Mouse (Mus musculus): ENCODE measurements around the gene Ubash3b. TPM values are rescaled to one million over a fixed set of nuclear protein-coding genes. Genes with fewer than 3 reads are reported as not detected.

The Ubash3b gene
- polyA plus RNA-seq, 1 experiment: 85.5 TPM

DNA sequence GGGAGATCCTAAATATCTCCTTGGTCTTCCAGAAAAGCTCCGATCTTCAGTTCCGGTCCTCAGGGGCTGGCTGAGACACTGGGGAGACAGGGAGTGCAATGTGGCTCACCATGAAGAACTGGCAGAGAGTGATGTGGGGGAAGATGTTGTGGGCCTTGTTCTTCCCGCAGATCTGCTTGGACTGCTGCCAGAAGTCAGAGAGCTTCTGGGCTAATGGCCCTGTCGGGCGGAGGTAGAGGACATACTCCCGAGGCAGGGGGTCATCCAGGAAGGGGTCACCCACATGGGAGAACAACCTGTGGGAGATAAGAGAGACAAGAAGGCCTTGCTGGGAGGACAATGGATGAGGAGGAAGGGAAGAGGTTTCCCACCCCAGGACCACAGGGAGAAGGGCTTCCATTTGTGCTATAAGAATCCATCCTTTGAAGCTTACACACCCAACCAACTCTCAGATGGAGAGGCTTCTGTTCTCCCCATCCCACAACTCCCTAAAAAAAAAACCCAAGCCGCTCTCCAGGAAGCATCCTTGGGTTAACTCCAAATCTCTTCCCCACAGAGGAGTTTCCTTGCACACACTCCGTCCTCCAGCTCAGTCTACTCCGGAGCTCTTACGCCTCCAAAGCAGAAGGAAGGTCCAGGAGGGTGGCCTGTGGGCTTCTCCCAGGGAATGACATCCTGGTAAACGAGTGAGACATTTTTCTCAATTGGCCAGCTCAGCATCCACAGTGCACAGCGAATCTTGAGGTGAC lies 111.0 kb downstream of the Ubash3b start:
- Histone ChIP-seq H3K4me1 (peaks cover 99% of the 10 kb centered on the region), H3K9me3 (no peaks in the 10 kb centered on the region), H3K36me3 (replicated peaks; ENCODE audit: low read length) (peaks cover 100% of the 10 kb centered on the region), H3K4me3 (replicated peaks) (no peak overlapping the region), H3K27me3 (replicated peaks) (no peaks in the 10 kb centered on the region)
- TF ChIP-seq FLI1 (IDR thresholded peaks at IDR 0.05; ENCODE audit: low read length) (no peak), GATA1 (IDR thresholded peaks at IDR 0.05; ENCODE audit: borderline replicate concordance, low read length) (no peak)

DNA sequence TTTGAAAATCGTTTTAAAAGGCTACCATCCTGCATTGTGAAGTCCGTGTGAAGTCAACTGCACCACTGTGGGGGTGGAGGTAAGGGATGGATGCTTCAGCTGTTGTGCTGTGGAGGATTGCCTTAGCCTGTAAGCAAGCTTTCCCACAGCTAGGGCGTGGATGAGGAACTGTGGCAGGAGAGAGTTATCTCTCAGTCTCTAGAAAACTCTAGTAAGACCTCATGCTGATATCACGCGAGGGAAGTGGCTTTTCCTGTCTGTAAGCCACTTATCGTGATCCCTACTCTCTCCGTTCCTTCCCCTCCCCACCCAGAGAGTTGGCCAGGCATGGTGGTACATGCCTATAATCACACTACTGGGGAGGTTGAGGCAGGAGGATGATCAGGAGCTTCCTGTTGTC lies 112.2 kb downstream of the Ubash3b start:
- Histone ChIP-seq H3K9me3 (no peaks in the 10 kb centered on the region), H3K36me3 (replicated peaks; ENCODE audit: low read length) (peaks cover 96% of the 10 kb centered on the region), H3K4me3 (replicated peaks) (peak overlapping the region; percentile 14), H3K4me1 (peaks cover 89% of the 10 kb centered on the region), H3K27me3 (replicated peaks) (no peaks in the 10 kb centered on the region)
- TF ChIP-seq FLI1 (IDR thresholded peaks at IDR 0.05; ENCODE audit: low read length) (no peak), GATA1 (IDR thresholded peaks at IDR 0.05; ENCODE audit: borderline replicate concordance, low read length) (no peak)

DNA sequence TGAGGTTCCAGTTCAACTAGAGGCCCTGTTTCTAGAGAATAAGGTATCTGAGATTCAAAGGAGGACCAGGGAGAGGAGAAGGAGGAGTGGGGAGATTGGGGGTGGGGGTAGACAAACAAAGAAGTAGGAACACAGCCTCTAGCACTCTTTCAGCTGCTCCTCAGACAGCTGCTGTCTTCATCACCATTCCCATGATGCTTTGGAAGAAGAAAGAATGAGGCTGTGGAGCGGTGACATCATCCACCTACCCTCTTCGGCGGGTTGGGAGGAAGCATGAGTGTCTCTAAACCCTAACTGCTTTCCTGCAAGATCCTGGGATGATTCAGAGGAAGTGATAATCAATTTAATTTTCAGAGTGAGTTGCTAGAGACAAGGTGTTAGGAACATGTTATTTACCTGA lies 112.7 kb downstream of the Ubash3b start:
- TF ChIP-seq GATA1 (IDR thresholded peaks at IDR 0.05; ENCODE audit: borderline replicate concordance, low read length) (no peak), FLI1 (IDR thresholded peaks at IDR 0.05; ENCODE audit: low read length) (no peak)
- H3K27me3 ChIP-seq (replicated peaks): no peaks in the 10 kb centered on the region
- peaks cover 85% of the 10 kb centered on the region for H3K4me1 ChIP-seq
- H3K4me3 ChIP-seq (replicated peaks): no peak overlapping the region
- H3K36me3 ChIP-seq (replicated peaks; ENCODE audit: low read length): peaks cover 96% of the 10 kb centered on the region
- H3K9me3 ChIP-seq: no peaks in the 10 kb centered on the region

DNA sequence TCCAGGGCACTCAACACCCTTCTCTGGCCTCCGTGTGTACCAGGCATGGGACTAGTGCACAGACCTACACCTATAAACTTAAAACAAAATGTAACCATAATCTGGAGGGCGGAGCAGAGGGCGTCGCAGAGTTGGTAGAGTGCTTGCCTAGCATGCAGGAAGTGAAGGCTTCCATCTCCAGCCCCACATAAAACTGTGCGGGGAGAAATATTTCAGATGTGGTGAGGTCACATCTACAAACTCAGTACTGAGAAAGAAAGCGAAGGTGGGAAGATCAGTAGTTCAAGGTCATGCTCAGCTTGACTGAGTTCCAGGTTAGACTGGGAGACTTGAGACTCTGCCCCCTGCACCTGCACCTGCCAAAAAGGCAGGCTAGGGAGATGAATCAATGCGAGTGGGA lies 113.3 kb downstream of the Ubash3b start:
- Histone ChIP-seq H3K9me3 (no peaks in the 10 kb centered on the region), H3K27me3 (replicated peaks) (no peaks in the 10 kb centered on the region), H3K36me3 (replicated peaks; ENCODE audit: low read length) (peaks cover 96% of the 10 kb centered on the region), H3K4me3 (replicated peaks) (no peak overlapping the region), H3K4me1 (peaks cover 79% of the 10 kb centered on the region)
- TF ChIP-seq FLI1 (IDR thresholded peaks at IDR 0.05; ENCODE audit: low read length) (no peak), GATA1 (IDR thresholded peaks at IDR 0.05; ENCODE audit: borderline replicate concordance, low read length) (no peak)

DNA sequence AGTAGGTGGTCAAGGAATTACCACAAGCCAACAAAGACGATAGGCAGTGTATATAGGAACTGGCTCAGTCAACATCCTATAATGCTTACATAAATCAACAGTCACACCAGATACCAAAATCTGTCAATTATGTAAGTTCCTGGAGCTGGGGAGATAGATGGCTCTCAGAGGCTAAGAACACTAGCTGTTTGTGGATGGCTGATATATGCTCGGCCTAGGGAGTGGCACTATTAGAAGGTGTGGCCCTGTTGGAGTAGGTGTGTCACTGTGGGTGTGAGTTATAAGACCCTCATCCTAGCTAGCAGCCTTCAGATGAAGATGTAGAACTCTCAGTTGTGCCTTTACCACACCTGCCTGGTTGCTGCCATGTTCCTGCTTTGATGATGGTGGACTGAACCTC lies 113.8 kb downstream of the Ubash3b start:
- Histone ChIP-seq H3K4me1 (peaks cover 73% of the 10 kb centered on the region), H3K9me3 (no peaks in the 10 kb centered on the region), H3K36me3 (replicated peaks; ENCODE audit: low read length) (peaks cover 96% of the 10 kb centered on the region), H3K4me3 (replicated peaks) (no peak overlapping the region), H3K27me3 (replicated peaks) (no peaks in the 10 kb centered on the region)
- TF ChIP-seq GATA1 (IDR thresholded peaks at IDR 0.05; ENCODE audit: borderline replicate concordance, low read length): no peak
- no peak for TF ChIP-seq FLI1 (IDR thresholded peaks at IDR 0.05; ENCODE audit: low read length)

DNA sequence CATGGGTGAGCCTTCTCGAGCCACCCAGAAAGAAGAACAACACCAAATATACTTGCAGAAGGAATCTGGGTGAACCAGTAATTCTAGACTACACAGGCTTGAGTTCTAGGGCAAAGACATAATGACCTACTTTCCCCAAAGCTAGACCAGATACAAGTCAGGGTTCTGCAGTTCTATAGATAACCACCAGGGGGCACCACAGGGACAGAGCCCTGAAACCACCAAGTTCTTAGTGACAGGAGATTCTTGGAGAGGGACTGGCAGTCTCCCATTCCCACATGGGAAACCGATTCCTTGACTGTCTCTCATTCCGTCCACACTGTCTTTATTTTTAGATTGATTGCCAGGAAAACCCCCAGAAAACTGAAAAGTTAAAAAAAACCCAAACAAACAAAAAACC lies 116.9 kb downstream of the Ubash3b start:
- H3K9me3 ChIP-seq: no peaks in the 10 kb centered on the region
- TF ChIP-seq GATA1 (IDR thresholded peaks at IDR 0.05; ENCODE audit: borderline replicate concordance, low read length): no peak
- TF ChIP-seq FLI1 (IDR thresholded peaks at IDR 0.05; ENCODE audit: low read length): no peak
- H3K4me1 ChIP-seq: peaks cover 48% of the 10 kb centered on the region
- peaks cover 96% of the 10 kb centered on the region for H3K36me3 ChIP-seq (replicated peaks; ENCODE audit: low read length)
- no peak overlapping the region for H3K4me3 ChIP-seq (replicated peaks)
- no peaks in the 10 kb centered on the region for H3K27me3 ChIP-seq (replicated peaks)

DNA sequence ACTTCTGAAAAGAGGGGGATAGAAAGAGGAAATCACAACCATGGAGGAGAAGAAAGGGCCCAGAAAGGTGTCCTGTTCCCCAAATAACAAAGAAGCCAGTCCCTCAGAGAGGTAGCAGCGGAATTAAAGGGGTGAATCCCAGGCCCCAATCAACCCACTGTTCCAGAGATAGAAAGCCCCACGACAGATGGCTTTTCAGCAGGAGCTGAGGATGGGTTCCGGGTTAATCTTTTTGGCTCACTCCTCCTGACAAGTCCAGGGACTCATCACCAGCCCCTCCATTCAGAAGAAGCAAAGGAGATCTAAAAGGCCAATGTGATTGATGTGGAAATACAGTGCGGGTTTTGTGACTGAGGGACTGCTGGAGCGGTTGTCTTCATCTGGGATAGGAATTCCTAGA lies 117.9 kb downstream of the Ubash3b start:
- Histone ChIP-seq H3K36me3 (replicated peaks; ENCODE audit: low read length) (peaks cover 96% of the 10 kb centered on the region), H3K27me3 (replicated peaks) (no peaks in the 10 kb centered on the region)

DNA sequence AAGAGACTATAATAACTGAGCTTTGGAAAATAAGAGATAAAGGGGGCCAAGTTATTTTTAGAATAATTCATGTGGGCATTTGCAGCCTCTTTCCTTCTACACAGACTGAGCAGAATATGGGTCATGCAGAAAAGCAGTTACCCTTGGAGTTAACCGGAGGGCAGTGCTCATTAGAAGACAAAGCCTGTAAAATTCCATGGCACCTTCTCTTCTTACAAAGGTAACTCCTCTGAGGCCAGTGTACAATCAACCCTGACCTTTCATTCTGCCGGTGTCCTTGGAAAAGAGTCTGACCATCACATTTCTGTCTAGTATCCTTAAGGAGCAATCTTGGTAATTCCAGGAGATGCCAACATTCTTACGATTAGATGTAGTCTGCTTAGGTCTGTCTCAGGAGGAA lies 120.1 kb downstream of the Ubash3b start:
- TF ChIP-seq FLI1 (IDR thresholded peaks at IDR 0.05; ENCODE audit: low read length) (no peak), GATA1 (IDR thresholded peaks at IDR 0.05; ENCODE audit: borderline replicate concordance, low read length) (no peak)

More for the DNA sequence above, 117.9 kb downstream of the Ubash3b start:
- no peak overlapping the region for H3K4me3 ChIP-seq (replicated peaks)
- peaks cover 38% of the 10 kb centered on the region for H3K4me1 ChIP-seq
- H3K9me3 ChIP-seq: no peaks in the 10 kb centered on the region
- TF ChIP-seq GATA1 (IDR thresholded peaks at IDR 0.05; ENCODE audit: borderline replicate concordance, low read length): no peak
- no peak for TF ChIP-seq FLI1 (IDR thresholded peaks at IDR 0.05; ENCODE audit: low read length)

DNA sequence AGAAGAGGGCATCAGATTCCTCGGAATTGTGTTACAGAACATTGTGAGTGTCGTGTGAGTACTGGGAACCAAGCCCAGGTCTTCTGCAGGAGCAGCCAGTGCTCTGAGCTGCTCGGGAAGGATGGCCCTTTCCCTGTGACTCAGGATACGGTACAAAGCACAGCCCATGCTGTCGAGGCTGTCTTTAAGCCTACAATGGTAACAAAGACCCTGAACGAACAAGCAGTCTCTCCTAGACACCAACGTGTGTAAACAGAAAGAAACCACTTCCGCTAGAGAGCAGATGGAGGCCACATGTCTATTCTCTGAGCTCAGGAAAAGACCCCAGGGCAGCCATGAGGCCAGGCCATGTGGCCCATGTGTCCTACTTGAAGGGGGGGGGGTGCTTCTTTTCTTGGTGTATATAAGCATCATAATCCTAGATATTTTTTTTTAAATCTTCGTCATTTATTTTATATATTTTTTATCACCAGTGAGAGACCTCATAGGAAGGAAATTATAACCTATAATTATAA lies 123.3 kb downstream of the Ubash3b start:
- peaks cover 100% of the 10 kb centered on the region for H3K36me3 ChIP-seq (replicated peaks; ENCODE audit: low read length)
- no peak overlapping the region for H3K4me3 ChIP-seq (replicated peaks)
- H3K4me1 ChIP-seq: peaks cover 9% of the 10 kb centered on the region; the same call in 1 of the 2 replicates

More for the DNA sequence above, 120.1 kb downstream of the Ubash3b start:
- Histone ChIP-seq H3K9me3 (no peaks in the 10 kb centered on the region), H3K27me3 (replicated peaks) (no peaks in the 10 kb centered on the region), H3K4me1 (peaks cover 21% of the 10 kb centered on the region), H3K36me3 (replicated peaks; ENCODE audit: low read length) (peaks cover 96% of the 10 kb centered on the region), H3K4me3 (replicated peaks) (no peak overlapping the region)

More for the DNA sequence above, 123.3 kb downstream of the Ubash3b start:
- Histone ChIP-seq H3K27me3 (replicated peaks) (no peaks in the 10 kb centered on the region), H3K9me3 (no peaks in the 10 kb centered on the region)
- TF ChIP-seq GATA1 (IDR thresholded peaks at IDR 0.05; ENCODE audit: borderline replicate concordance, low read length) (no peak), FLI1 (IDR thresholded peaks at IDR 0.05; ENCODE audit: low read length) (no peak)

All from megakaryocyte, embryonic 14.5 days (primary cell).